Mouse (Mus musculus) cerebellum, adult 2 months (tissue): ENCODE measurements at regions not wholly inside any gene's neighbourhood (a gene's known extent, or its start where the extent isn't known, plus 50 kb on each side); places are given as distances from the start of the nearest gene placed in this dataset.

Source experiments
- CTCF ChIP-seq: fragments of 200-500 bp; IDR thresholded peaks from 2 replicates; pipeline ENCODE4 v1.5.1; 2011; ENCODE audit warnings: low read depth, mild to moderate bottlenecking, control low read depth, low read length, moderate library complexity, borderline replicate concordance; ENCODE audit not compliant: insufficient read depth
- POLR2A ChIP-seq: fragments of 200-500 bp; IDR thresholded peaks from 2 replicates; pipeline ENCODE4 v1.6.1; 2011; ENCODE audit warnings: low read length, control low read depth, borderline replicate concordance; ENCODE audit not compliant: insufficient read depth

DNA sequence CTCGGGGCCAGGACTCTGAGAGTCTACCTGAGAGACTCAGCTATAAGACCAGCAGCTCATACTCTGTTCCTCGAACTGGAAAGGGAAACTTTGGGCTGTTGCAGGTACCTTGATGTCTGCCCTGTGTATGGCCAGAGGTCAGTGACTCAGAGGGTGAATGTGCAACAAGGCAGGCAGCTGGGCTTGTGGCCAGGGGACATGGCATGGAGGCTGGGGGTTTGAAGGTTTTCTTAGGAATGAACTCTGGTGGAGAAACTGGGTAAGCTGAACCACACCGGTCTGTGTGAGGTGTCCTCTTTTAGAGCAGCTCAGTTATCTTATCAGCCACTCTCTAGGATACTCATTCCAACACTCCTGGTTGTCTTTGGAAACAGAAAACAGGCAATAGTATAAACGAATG is 251.9 kb upstream of the Smlr1 start:
- no peak for TF ChIP-seq CTCF
- no peak for TF ChIP-seq POLR2A
